In genomic region chr1:54153216-54153786, GRCm38 (mm10) we compare ENCODE assay signal across 11 mouse cellular contexts.
"Had no signal": no experiment of that assay in that cellular context is flagged by ENCODE, and none has a peak within 500 bp of the region (broad histone marks: within the 10 kb centered on the region; RNA-seq: fewer than 3 reads in every experiment).

No protein-coding gene starts in this region.

- H3K4me3 ChIP-seq: layer of hippocampus, adult 2 months; limb, embryonic 12.5 days; liver, embryonic 13.5 days; midbrain, embryonic 13.5 days; stomach, embryonic 15.5 days had no signal

- H3K4me1 ChIP-seq: limb, embryonic 12.5 days; liver, embryonic 13.5 days; midbrain, embryonic 13.5 days; stomach, embryonic 15.5 days had no signal

- H3K36me3 ChIP-seq: limb, embryonic 12.5 days; liver, embryonic 13.5 days; midbrain, embryonic 13.5 days; stomach, embryonic 15.5 days had no signal

- H3K27me3 ChIP-seq: limb, embryonic 12.5 days; liver, embryonic 13.5 days; midbrain, embryonic 13.5 days; stomach, embryonic 15.5 days had no signal

- DNase-seq: kidney, postnatal 10 days; kidney, postnatal 4 days; liver; liver, embryonic 13.5 days; liver, postnatal 0 days; right cerebral cortex, postnatal 14 days; thymus, postnatal 36 days had no signal

- H3K27ac ChIP-seq: layer of hippocampus, adult 2 months; limb, embryonic 12.5 days; liver, embryonic 13.5 days; midbrain, embryonic 13.5 days; stomach, embryonic 15.5 days had no signal

- ATAC-seq: liver, postnatal 0 days; midbrain, embryonic 13.5 days had no signal
